ENCODE assay signal across 8 mouse cellular contexts in genomic region chr7:16895511-16895910, GRCm38 (mm10). TPM values are rescaled to one million over a fixed set of nuclear protein-coding genes. Genes with fewer than 3 reads are reported as not detected.
A peak's percentile ranks its signal among the peaks of the same experiment; 100 is the strongest.
DNase-seq lines count a peak whose midpoint lies in the region; ATAC-seq and TF ChIP-seq lines count a peak whose summit lies in the region.

No protein-coding gene starts in this region.

- TF ChIP-seq POLR2A in myocyte (IDR thresholded peaks at IDR 0.05; ENCODE audit: insufficient read length, low read depth), result no peak
- TF ChIP-seq POLR2A in thymus, adult 2 months (IDR thresholded peaks at IDR 0.05; ENCODE audit: control insufficient read depth, extremely low read depth, insufficient read depth, low read length, poor library complexity), result no peak

- H3K9me3 ChIP-seq in kidney, postnatal 0 days (replicated peaks; ENCODE audit: low read length), result no peaks in the 10 kb centered on the region
- no peaks in the 10 kb centered on the region for H3K9me3 ChIP-seq in forebrain, embryonic 11.5 days (ENCODE audit: control insufficient read depth, low read length)
- H3K9me3 ChIP-seq in intestine, postnatal 0 days (ENCODE audit: control insufficient read depth), result no peaks in the 10 kb centered on the region

- no peak for ATAC-seq in kidney, postnatal 0 days (replicated peaks; ENCODE audit: low FRiP score, low read depth)
- no peak for ATAC-seq in forebrain, embryonic 11.5 days (replicated peaks; ENCODE audit: low FRiP score)
- no peak for ATAC-seq in intestine, postnatal 0 days

- H3K9ac ChIP-seq in kidney, postnatal 0 days (ENCODE audit: low read depth, low read length), result 0 out of 2 replicates have a peak overlapping the region, but pooled peaks have one; percentile 31
- peak overlapping the region; percentile 39; the same call in 1 of the 2 replicates for H3K9ac ChIP-seq in forebrain, embryonic 11.5 days (ENCODE audit: low read length)
- no peak overlapping the region for H3K9ac ChIP-seq in intestine, postnatal 0 days (ENCODE audit: low read depth, low read length)

- H3K79me2 ChIP-seq in myocyte (ENCODE audit: control insufficient read depth, insufficient read depth), result no peaks in the 10 kb centered on the region

- peak overlapping the region; percentile 18; the same call in 1 of the 2 replicates for H3K4me3 ChIP-seq in kidney, postnatal 0 days (replicated peaks; ENCODE audit: low read depth, low read length)
- peak overlapping the region; percentile 19 for H3K4me3 ChIP-seq in forebrain, embryonic 11.5 days (ENCODE audit: low read depth, low read length)
- no peak overlapping the region for H3K4me3 ChIP-seq in intestine, postnatal 0 days (ENCODE audit: low read depth, low read length)
- no peak overlapping the region for H3K4me3 ChIP-seq in myocyte
- H3K4me3 ChIP-seq in thymus, adult 2 months (ENCODE audit: control insufficient read depth, insufficient read depth, low read length), result no peak overlapping the region

- H3K27me3 ChIP-seq in kidney, postnatal 0 days (ENCODE audit: insufficient read depth, low read length), result 0 out of 2 replicates have a peak, but pooled peaks cover 7% of the 10 kb centered on the region
- peaks cover 26% of the 10 kb centered on the region for H3K27me3 ChIP-seq in forebrain, embryonic 11.5 days (ENCODE audit: control insufficient read depth, insufficient read depth, low read length)
- peaks cover 39% of the 10 kb centered on the region for H3K27me3 ChIP-seq in intestine, postnatal 0 days (replicated peaks; ENCODE audit: control insufficient read depth, insufficient read depth, low read length)
- no peaks in the 10 kb centered on the region for H3K27me3 ChIP-seq in myocyte (ENCODE audit: control insufficient read depth, insufficient read depth, insufficient read length)
- H3K27me3 ChIP-seq in thymus, adult 2 months (ENCODE audit: control insufficient read depth, insufficient read depth, low read length), result no peaks in the 10 kb centered on the region

- no peak for TF ChIP-seq CTCF in kidney, postnatal 0 days (IDR thresholded peaks at IDR 0.05; ENCODE audit: low read depth)
- TF ChIP-seq CTCF in intestine, postnatal 0 days (IDR thresholded peaks at IDR 0.05; ENCODE audit: low read depth), result no peak
- TF ChIP-seq CTCF in thymus, adult 2 months (IDR thresholded peaks at IDR 0.05; ENCODE audit: borderline replicate concordance, control insufficient read depth, extremely low read depth, insufficient read depth, low read length, poor library complexity), result no peak

- H3K4me1 ChIP-seq in kidney, postnatal 0 days (replicated peaks; ENCODE audit: insufficient read depth, low read length), result no peaks in the 10 kb centered on the region
- peaks cover 26% of the 10 kb centered on the region for H3K4me1 ChIP-seq in forebrain, embryonic 11.5 days (replicated peaks; ENCODE audit: control insufficient read depth, insufficient read depth, low read length)
- 0 out of 2 replicates have a peak, but pooled peaks cover 5% of the 10 kb centered on the region for H3K4me1 ChIP-seq in intestine, postnatal 0 days (replicated peaks; ENCODE audit: control insufficient read depth, insufficient read depth, low read length)
- H3K4me1 ChIP-seq in thymus, adult 2 months (replicated peaks; ENCODE audit: control insufficient read depth, insufficient read depth, low read length), result peaks cover 14% of the 10 kb centered on the region

- H3K27ac ChIP-seq in kidney, postnatal 0 days, result no peak overlapping the region
- H3K27ac ChIP-seq in forebrain, embryonic 11.5 days (ENCODE audit: low read depth, low read length), result no peak overlapping the region
- H3K27ac ChIP-seq in intestine, postnatal 0 days (ENCODE audit: low read depth, low read length), result no peak overlapping the region
- H3K27ac ChIP-seq in thymus, adult 2 months (ENCODE audit: control insufficient read depth, insufficient read depth, low read length), result no peak overlapping the region

- 25% methylated on average over 10 of the region's 10 CpGs for WGBS in kidney, postnatal 0 days
- WGBS in forebrain, embryonic 11.5 days, result 31% methylated on average over 10 of the region's 10 CpGs
- WGBS in intestine, postnatal 0 days, result 30% methylated on average over 10 of the region's 10 CpGs
- 53% methylated on average over 10 of the region's 10 CpGs for WGBS in thymus, adult 2 months

- H3K36me3 ChIP-seq in kidney, postnatal 0 days (ENCODE audit: insufficient read depth, low read length), result no peaks in the 10 kb centered on the region
- H3K36me3 ChIP-seq in forebrain, embryonic 11.5 days (ENCODE audit: control insufficient read depth, insufficient read depth, low read length), result no peaks in the 10 kb centered on the region
- no peaks in the 10 kb centered on the region for H3K36me3 ChIP-seq in intestine, postnatal 0 days (ENCODE audit: control insufficient read depth, insufficient read depth)
- no peaks in the 10 kb centered on the region for H3K36me3 ChIP-seq in myocyte (ENCODE audit: control insufficient read depth, insufficient read depth)
- H3K36me3 ChIP-seq in thymus, adult 2 months (ENCODE audit: control insufficient read depth, insufficient read depth, low read length), result no peaks in the 10 kb centered on the region

- H3ac ChIP-seq in myocyte (ENCODE audit: control insufficient read depth, insufficient read length), result no peak overlapping the region

- no peak for DNase-seq in kidney, postnatal 0 days (ENCODE audit: low spot score)
- DNase-seq in kidney, postnatal 10 days, result no peak
- no peak for DNase-seq in forebrain, embryonic 11.5 days (ENCODE audit: low spot score)
- DNase-seq in thymus, adult 2 months, result no peak
- no peak for DNase-seq in right cerebral cortex, adult 18-20 months
- no peak for DNase-seq in frontal cortex, postnatal 36 days (ENCODE audit: low spot score in 2 of 2)

- H3K4me2 ChIP-seq in kidney, postnatal 0 days (ENCODE audit: low read length), result peak overlapping the region; percentile 50
- H3K4me2 ChIP-seq in forebrain, embryonic 11.5 days (ENCODE audit: low read depth, low read length, severe bottlenecking), result peak overlapping the region; percentile 53; the same call in 1 of the 2 replicates
- peak overlapping the region; percentile 49 for H3K4me2 ChIP-seq in intestine, postnatal 0 days (replicated peaks; ENCODE audit: low read depth)
- peak overlapping the region; percentile 62 for H3K4me2 ChIP-seq in myocyte (ENCODE audit: low read depth)

TF ChIP-seq in myocyte, 11 proteins besides CTCF, POLR2A, EP300 and RAD21:
- no peak for TF ChIP-seq E2F4 (IDR thresholded peaks at IDR 0.05; ENCODE audit: insufficient read depth)
- no peak for TF ChIP-seq USF1 (IDR thresholded peaks at IDR 0.05; ENCODE audit: low read depth)
- TF ChIP-seq TCF3 (IDR thresholded peaks at IDR 0.05; ENCODE audit: insufficient read length, low read depth), result no peak
- no peak for TF ChIP-seq CEBPB (IDR thresholded peaks at IDR 0.05; ENCODE audit: insufficient read depth, poor library complexity, severe bottlenecking)
- no peak for TF ChIP-seq REST (IDR thresholded peaks at IDR 0.05; ENCODE audit: insufficient read depth, insufficient read length)
- no peak for TF ChIP-seq TCF12 (IDR thresholded peaks at IDR 0.05; ENCODE audit: insufficient read depth, poor library complexity, severe bottlenecking)
- TF ChIP-seq MAX (IDR thresholded peaks at IDR 0.05; ENCODE audit: low read depth), result no peak
- TF ChIP-seq MYOG (IDR thresholded peaks at IDR 0.05; ENCODE audit: control insufficient read depth in 1 of 3, insufficient read depth in 1 of 3, insufficient read length in 2 of 3, low read depth in 2 of 3), result no peak
- TF ChIP-seq MYOD1 (IDR thresholded peaks at IDR 0.05; ENCODE audit: control insufficient read depth in 1 of 3, insufficient read length in 2 of 3, low read depth in 2 of 3), result no peak
- no peak for TF ChIP-seq SRF (IDR thresholded peaks at IDR 0.05; ENCODE audit: control insufficient read depth, insufficient read length, low read depth)
- no peak for TF ChIP-seq POLR2AphosphoS2 (IDR thresholded peaks at IDR 0.05; ENCODE audit: insufficient read length, low read depth)

RNA-seq across cellular contexts. Expression of gene Gng8, which starts 3.9 kb away (rescaled TPM):
- polyA plus RNA-seq in kidney, postnatal 0 days (2015; fragmentation: Nextera tagmentation; extraction: Ambion mirVana), result 7.3 and 8.9 TPM in 2 replicates
- polyA plus RNA-seq in forebrain, embryonic 11.5 days (2014; fragmentation: Nextera tagmentation; extraction: Ambion mirVana), result 7.3 and 7.4 TPM in 2 replicates
- 4.7 and 5.3 TPM in 2 replicates for polyA plus RNA-seq in intestine, postnatal 0 days (2015; fragmentation: Nextera tagmentation; extraction: Ambion mirVana)
- 3.8 TPM for polyA plus RNA-seq in myocyte (2012; fragmentation: generic; extraction: Trizol)
- polyA plus RNA-seq in thymus, adult 2 months (2012; rRNA removed), result 0.62 and 1.7 TPM in 2 replicates

RNA-seq across cellular contexts. Expression of gene Ptgir, which starts 10.8 kb away (rescaled TPM):
- 2.2 and 2.3 TPM in 2 replicates for polyA plus RNA-seq in kidney, postnatal 0 days (2015; fragmentation: Nextera tagmentation; extraction: Ambion mirVana)
- 0.11 and 0.39 TPM in 2 replicates for polyA plus RNA-seq in forebrain, embryonic 11.5 days (2014; fragmentation: Nextera tagmentation; extraction: Ambion mirVana)
- polyA plus RNA-seq in intestine, postnatal 0 days (2015; fragmentation: Nextera tagmentation; extraction: Ambion mirVana), result 1.7 and 1.8 TPM in 2 replicates
- polyA plus RNA-seq in myocyte (2012; fragmentation: generic; extraction: Trizol), result 2.6 TPM
- polyA plus RNA-seq in thymus, adult 2 months (2012; rRNA removed), result 11.3 and 11.4 TPM in 2 replicates

RNA-seq across cellular contexts. Expression of gene Dact3, which starts 20.4 kb away (rescaled TPM):
- 3.7 and 4.3 TPM in 2 replicates for polyA plus RNA-seq in kidney, postnatal 0 days (2015; fragmentation: Nextera tagmentation; extraction: Ambion mirVana)
- polyA plus RNA-seq in forebrain, embryonic 11.5 days (2014; fragmentation: Nextera tagmentation; extraction: Ambion mirVana), result 4.8 and 7.0 TPM in 2 replicates
- 3.4 and 3.7 TPM in 2 replicates for polyA plus RNA-seq in intestine, postnatal 0 days (2015; fragmentation: Nextera tagmentation; extraction: Ambion mirVana)
- 10.0 TPM for polyA plus RNA-seq in myocyte (2012; fragmentation: generic; extraction: Trizol)
- polyA plus RNA-seq in thymus, adult 2 months (2012; rRNA removed), result 3.8 and 4.4 TPM in 2 replicates

RNA-seq across cellular contexts. Expression of gene Calm3, which starts 28.4 kb away (rescaled TPM):
- 134 and 136 TPM in 2 replicates for polyA plus RNA-seq in kidney, postnatal 0 days (2015; fragmentation: Nextera tagmentation; extraction: Ambion mirVana)
- 276 and 285 TPM in 2 replicates for polyA plus RNA-seq in forebrain, embryonic 11.5 days (2014; fragmentation: Nextera tagmentation; extraction: Ambion mirVana)
- polyA plus RNA-seq in intestine, postnatal 0 days (2015; fragmentation: Nextera tagmentation; extraction: Ambion mirVana), result 236 and 241 TPM in 2 replicates
- 336 TPM for polyA plus RNA-seq in myocyte (2012; fragmentation: generic; extraction: Trizol)
- 398 and 475 TPM in 2 replicates for polyA plus RNA-seq in thymus, adult 2 months (2012; rRNA removed)

RNA-seq across cellular contexts. Expression of gene Pnmal2, which starts 49.0 kb away (rescaled TPM):
- polyA plus RNA-seq in kidney, postnatal 0 days (2015; fragmentation: Nextera tagmentation; extraction: Ambion mirVana), result 7.0 and 8.1 TPM in 2 replicates
- 12.3 and 13.0 TPM in 2 replicates for polyA plus RNA-seq in forebrain, embryonic 11.5 days (2014; fragmentation: Nextera tagmentation; extraction: Ambion mirVana)
- 3.3 and 3.6 TPM in 2 replicates for polyA plus RNA-seq in intestine, postnatal 0 days (2015; fragmentation: Nextera tagmentation; extraction: Ambion mirVana)
- polyA plus RNA-seq in myocyte (2012; fragmentation: generic; extraction: Trizol), result 44.4 TPM
- 2.2 and 3.0 TPM in 2 replicates for polyA plus RNA-seq in thymus, adult 2 months (2012; rRNA removed)

Comparison
In these comparisons a context has a peak if more than half of its experiments do, and no peak if none do; other contexts are left out.
1. H3K4me3 ChIP-seq: peak in kidney, postnatal 0 days (single experiment) and forebrain, embryonic 11.5 days (single experiment); none in intestine, postnatal 0 days (single experiment), myocyte (single experiment) and thymus, adult 2 months (single experiment).
2. Peak in every context shown above with its lines, with median percentiles within 50 percentile points of each other: H3K4me2 ChIP-seq.